Mouse (Mus musculus): Measurements from ENCODE around the gene Hcfc2. TPM values are rescaled to one million over a fixed set of nuclear protein-coding genes. Genes with fewer than 3 reads are reported as not detected.

Gene Hcfc2
- total and polyA plus RNA-seq, 2 experiments from 2014 or later: 27.0 to 27.2 TPM

- Histone ChIP-seq H3K36me3 (ENCODE audit: insufficient read depth, low read length) (peaks cover 13% of the 10 kb centered on the region), H3K9me3 (ENCODE audit: low read length) (no peaks in the 10 kb centered on the region), H3K27me3 (ENCODE audit: insufficient read depth, low read length) (no peaks in the 10 kb centered on the region), H3K4me3 (ENCODE audit: low read depth, low read length) (no peak overlapping the region), H3K4me2 (ENCODE audit: low read depth, low read length, poor library complexity, severe bottlenecking) (peak overlapping the region; percentile 26), H3K9ac (replicated peaks; ENCODE audit: low read length, poor library complexity, severe bottlenecking) (peak overlapping the region; percentile 24; the same call in 1 of the 2 replicates), H3K4me1 (ENCODE audit: insufficient read depth, low read length) (peaks cover 9% of the 10 kb centered on the region; the same call in 1 of the 2 replicates), H3K27ac (ENCODE audit: low read depth, low read length) (no peak overlapping the region)
- no peak for TF ChIP-seq CTCF (IDR thresholded peaks at IDR 0.05)
- ATAC-seq (ENCODE audit: low FRiP score) (no peak), DNase-seq (ENCODE audit: low spot score) (no peak)
- 75% methylated on average over 9 of the region's 9 CpGs for WGBS
These were observed 65.3 kb downstream of the Hcfc2 start for GRCm38 (mm10) chr10:82761037-82761811.

GRCm38 (mm10) chr10:82762756-82763681, 67.1 kb downstream of the Hcfc2 start:
- peak overlapping the region; percentile 63 for H3K4me2 ChIP-seq (ENCODE audit: low read depth, low read length, poor library complexity, severe bottlenecking)
- peaks cover 9% of the 10 kb centered on the region for H3K36me3 ChIP-seq (ENCODE audit: insufficient read depth, low read length)
- WGBS: under 1% methylated on average over 26 of the region's 48 CpGs
- DNase-seq (ENCODE audit: low spot score) (peak; percentile 39), ATAC-seq (ENCODE audit: low FRiP score) (peak; percentile 29)
- H3K27ac ChIP-seq (ENCODE audit: low read depth, low read length): peak overlapping the region; percentile 97
- peak overlapping the region; percentile 96 for H3K9ac ChIP-seq (replicated peaks; ENCODE audit: low read length, poor library complexity, severe bottlenecking)
- peak overlapping the region; percentile 90 for H3K4me3 ChIP-seq (ENCODE audit: low read depth, low read length)
- TF ChIP-seq CTCF (IDR thresholded peaks at IDR 0.05): no peak
- peaks cover 9% of the 10 kb centered on the region; the same call in 1 of the 2 replicates for H3K4me1 ChIP-seq (ENCODE audit: insufficient read depth, low read length)
- H3K9me3 ChIP-seq (ENCODE audit: low read length): no peaks in the 10 kb centered on the region
- H3K27me3 ChIP-seq (ENCODE audit: insufficient read depth, low read length): no peaks in the 10 kb centered on the region

- peak within 1 kb of the TSS; percentile 97 for H3K27ac ChIP-seq (ENCODE audit: low read depth, low read length)
- no peaks in the 10 kb centered on the region for H3K9me3 ChIP-seq (ENCODE audit: low read length)
- peaks cover 9% of the 10 kb centered on the region; the same call in 1 of the 2 replicates for H3K4me1 ChIP-seq (ENCODE audit: insufficient read depth, low read length)
- peak within 1 kb of the TSS; percentile 65 for H3K4me2 ChIP-seq (ENCODE audit: low read depth, low read length, poor library complexity, severe bottlenecking)
- peaks cover 9% of the 10 kb centered on the region; the same call in 1 of the 2 replicates for H3K36me3 ChIP-seq (ENCODE audit: insufficient read depth, low read length)
- H3K9ac ChIP-seq (replicated peaks; ENCODE audit: low read length, poor library complexity, severe bottlenecking): peak within 1 kb of the TSS; percentile 96
- ATAC-seq (ENCODE audit: low FRiP score) (peak; percentile 95), DNase-seq (ENCODE audit: low spot score) (peak; percentile 99)
- peak within 1 kb of the TSS; percentile 90 for H3K4me3 ChIP-seq (ENCODE audit: low read depth, low read length)
- under 1% methylated on average over 64 of the region's 68 CpGs for WGBS
- TF ChIP-seq CTCF (IDR thresholded peaks at IDR 0.05): no peak
- no peaks in the 10 kb centered on the region for H3K27me3 ChIP-seq (ENCODE audit: insufficient read depth, low read length)
These were observed 68.1 kb downstream of the Hcfc2 start, which contains the start of gene Nfyb for GRCm38 (mm10) chr10:82763840-82764631. Nfyb (minus strand) TSS chr10:82764144.

GRCm38 (mm10) chr10:82768901-82769300, 72.9 kb downstream of the Hcfc2 start:
- Histone ChIP-seq H3K4me3 (ENCODE audit: low read depth, low read length) (no peak overlapping the region), H3K27me3 (ENCODE audit: insufficient read depth, low read length) (no peaks in the 10 kb centered on the region), H3K36me3 (ENCODE audit: insufficient read depth, low read length) (no peaks in the 10 kb centered on the region), H3K4me2 (ENCODE audit: low read depth, low read length, poor library complexity, severe bottlenecking) (no peak overlapping the region), H3K27ac (ENCODE audit: low read depth, low read length) (no peak overlapping the region), H3K4me1 (ENCODE audit: insufficient read depth, low read length) (no peaks in the 10 kb centered on the region), H3K9ac (replicated peaks; ENCODE audit: low read length, poor library complexity, severe bottlenecking) (no peak overlapping the region), H3K9me3 (ENCODE audit: low read length) (no peaks in the 10 kb centered on the region)
- DNase-seq (ENCODE audit: low spot score): peak; percentile 14
- 32% methylated on average over 9 of the region's 9 CpGs for WGBS
- TF ChIP-seq CTCF (IDR thresholded peaks at IDR 0.05): no peak
- no peak for ATAC-seq (ENCODE audit: low FRiP score)

GRCm38 (mm10) chr10:82770713-82771112, 74.8 kb downstream of the Hcfc2 start:
- Histone ChIP-seq H3K27me3 (ENCODE audit: insufficient read depth, low read length) (no peaks in the 10 kb centered on the region), H3K27ac (ENCODE audit: low read depth, low read length) (no peak overlapping the region), H3K4me1 (ENCODE audit: insufficient read depth, low read length) (no peaks in the 10 kb centered on the region), H3K4me3 (ENCODE audit: low read depth, low read length) (no peak overlapping the region), H3K4me2 (ENCODE audit: low read depth, low read length, poor library complexity, severe bottlenecking) (no peak overlapping the region), H3K36me3 (ENCODE audit: insufficient read depth, low read length) (no peaks in the 10 kb centered on the region), H3K9ac (replicated peaks; ENCODE audit: low read length, poor library complexity, severe bottlenecking) (no peak overlapping the region), H3K9me3 (ENCODE audit: low read length) (no peaks in the 10 kb centered on the region)
- DNase-seq (ENCODE audit: low spot score): no peak
- no peak for ATAC-seq (ENCODE audit: low FRiP score)
- no peak for TF ChIP-seq CTCF (IDR thresholded peaks at IDR 0.05)
- WGBS: 80% methylated on average over 2 of the region's 2 CpGs
